Mouse (Mus musculus) left cerebral cortex, postnatal 25 days (tissue): ENCODE measurements at regions not wholly inside any gene's neighbourhood (a gene's known extent, or its start where the extent isn't known, plus 50 kb on each side); places are given as distances from the start of the nearest gene placed in this dataset.

Experiments used
- DNase-seq, 2 experiments: peaks; one replicate each; pipeline ENCODE4 v3.0.0; 2022; ENCODE audit warnings: low spot score in 2 of 2, mixed read lengths in 1 of 2
- intact Hi-C: fragments of 180-260 bp; cut with DNase I; formaldehyde crosslinking; loops from one replicate; pipeline ENCODE4 v1.15.1; 2025

GRCm38 (mm10) chr10:111083338-111083737, 73.4 kb upstream of the Zdhhc17 start:
- no peak for DNase-seq
- intact Hi-C loops = no loop called here

GRCm38 (mm10) chr10:111080322-111080721, 70.4 kb upstream of the Zdhhc17 start:
- intact Hi-C loops = no loop called here
- DNase-seq = no peak

DNA sequence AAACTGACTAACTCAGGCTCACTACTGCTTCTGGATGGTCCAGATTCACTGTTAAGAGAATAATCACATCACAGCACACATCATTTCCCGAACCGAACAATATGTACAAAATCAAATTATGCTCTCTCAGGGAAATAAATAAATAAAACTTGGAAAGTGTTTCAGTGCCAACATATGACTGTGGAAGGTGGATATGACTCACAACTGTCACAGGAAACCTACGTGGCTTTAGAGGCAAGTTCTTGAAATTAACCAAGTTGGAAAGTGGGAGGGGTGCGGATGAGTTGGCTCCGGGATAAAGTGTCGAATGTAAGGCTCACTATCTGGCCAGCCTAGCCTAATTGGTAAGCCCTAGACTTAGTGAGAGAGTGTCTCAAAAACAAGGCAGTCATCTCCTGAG, 69.1 kb upstream of the Zdhhc17 start:
- intact Hi-C loops = no loop called here
- DNase-seq = peak in 1 of 2 experiments; percentile 36

DNA sequence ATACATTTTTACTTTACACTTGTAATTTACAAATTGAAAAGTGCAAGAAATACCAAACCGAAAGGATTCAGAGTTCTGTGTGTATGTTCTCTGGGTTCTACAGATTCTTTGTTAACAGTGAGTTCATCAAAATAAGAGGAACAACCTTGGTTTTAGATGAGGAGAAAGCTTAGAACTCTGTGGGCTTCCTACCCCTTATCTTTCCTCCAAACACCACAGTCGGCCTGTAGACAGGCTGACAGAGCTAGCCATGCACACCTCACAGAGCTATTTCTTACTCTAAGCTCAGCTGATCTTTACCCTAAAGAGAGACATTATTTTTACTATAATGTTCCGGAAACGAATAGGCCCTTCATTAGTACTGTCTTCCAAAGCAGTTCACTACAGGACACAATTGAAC, 67.7 kb upstream of the Zdhhc17 start:
- intact Hi-C loops = no loop called here
- DNase-seq = no peak

GRCm38 (mm10) chr10:111073851-111074430, 64.0 kb upstream of the Zdhhc17 start:
- no peak for DNase-seq
- intact Hi-C loops = no loop called here

DNA sequence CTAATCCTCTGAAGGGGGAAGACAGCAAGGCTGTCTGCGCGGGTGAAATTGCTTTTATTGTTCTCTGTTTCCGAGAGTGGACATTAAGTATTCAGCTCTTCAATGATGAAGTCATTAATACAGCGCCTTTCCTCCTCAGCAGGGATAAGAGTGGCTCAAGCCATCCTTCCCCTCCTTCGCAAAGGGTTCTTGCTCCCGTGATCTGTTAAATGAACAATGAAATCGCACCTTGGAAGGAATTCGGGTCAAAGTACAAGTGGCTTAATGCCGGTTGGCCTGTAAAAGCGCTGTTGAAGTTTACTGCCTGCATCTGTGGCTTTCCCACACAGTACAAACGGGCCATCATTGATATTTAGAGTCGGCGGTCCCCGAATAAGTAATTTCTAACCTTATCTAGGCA, 63.3 kb upstream of the Zdhhc17 start:
- intact Hi-C loops = no loop called here
- no peak for DNase-seq

GRCm38 (mm10) chr10:111072554-111072909, 62.6 kb upstream of the Zdhhc17 start:
- DNase-seq = no peak
- intact Hi-C loops = no loop called here

- intact Hi-C loops = no loop called here
These were observed 62.0 kb upstream of the Zdhhc17 start for GRCm38 (mm10) chr10:111071805-111072553.

GRCm38 (mm10) chr10:111066146-111066545, 56.2 kb upstream of the Zdhhc17 start:
- DNase-seq = no peak
- intact Hi-C loops = no loop called here

More at GRCm38 (mm10) chr10:111071805-111072553, 62.0 kb upstream of the Zdhhc17 start:
- no peak for DNase-seq

- intact Hi-C loops = no loop called here
- no peak for DNase-seq
These were observed 50.7 kb upstream of the Zdhhc17 start for GRCm38 (mm10) chr10:111060626-111061025.
